Mouse (Mus musculus): ENCODE measurements around the gene Ovol2. TPM values are rescaled to one million over a fixed set of nuclear protein-coding genes. Genes with fewer than 3 reads are reported as not detected.

Gene Ovol2
- total and polyA plus RNA-seq, 2 experiments from 2014 or later, result 0.23 TPM; not detected in 1

GRCm38 (mm10) chr2:144279742-144280141 is 52.2 kb downstream of the Ovol2 start:
- H3K36me3 ChIP-seq (ENCODE audit: insufficient read depth), result peaks cover 7% of the 10 kb centered on the region
- ATAC-seq, result no peak
- no peak overlapping the region for H3K27ac ChIP-seq (ENCODE audit: low read depth, low read length)
- no peaks in the 10 kb centered on the region for H3K9me3 ChIP-seq (ENCODE audit: low read length)
- no peak for TF ChIP-seq CTCF (IDR thresholded peaks at IDR 0.05; ENCODE audit: low read depth)
- no peak overlapping the region for H3K9ac ChIP-seq
- no peak overlapping the region for H3K4me2 ChIP-seq (ENCODE audit: low read depth)
- DNase-seq, result no peak
- no peak overlapping the region for H3K4me3 ChIP-seq (ENCODE audit: low read depth, low read length)
- 59% methylated on average over 5 of the region's 5 CpGs for WGBS
- no peaks in the 10 kb centered on the region for H3K27me3 ChIP-seq (ENCODE audit: insufficient read depth, low read length)
- no peaks in the 10 kb centered on the region for H3K4me1 ChIP-seq (ENCODE audit: insufficient read depth)

GRCm38 (mm10) chr2:144276885-144277284 is 55.1 kb downstream of the Ovol2 start:
- no peak for DNase-seq
- H3K4me3 ChIP-seq (ENCODE audit: low read depth, low read length), result no peak overlapping the region
- peaks cover 7% of the 10 kb centered on the region for H3K36me3 ChIP-seq (ENCODE audit: insufficient read depth)
- no peak for TF ChIP-seq CTCF (IDR thresholded peaks at IDR 0.05; ENCODE audit: low read depth)
- no peak for ATAC-seq
- H3K27ac ChIP-seq (ENCODE audit: low read depth, low read length), result no peak overlapping the region
- no peak overlapping the region for H3K9ac ChIP-seq
- H3K27me3 ChIP-seq (ENCODE audit: insufficient read depth, low read length), result no peaks in the 10 kb centered on the region
- no peak overlapping the region for H3K4me2 ChIP-seq (ENCODE audit: low read depth)
- H3K9me3 ChIP-seq (ENCODE audit: low read length), result no peaks in the 10 kb centered on the region
- 90% methylated on average over 3 of the region's 3 CpGs for WGBS
- no peaks in the 10 kb centered on the region for H3K4me1 ChIP-seq (ENCODE audit: insufficient read depth)

GRCm38 (mm10) chr2:144274741-144275140 is 57.2 kb downstream of the Ovol2 start:
- Histone ChIP-seq H3K36me3 (ENCODE audit: insufficient read depth) (peaks cover 6% of the 10 kb centered on the region), H3K27me3 (ENCODE audit: insufficient read depth, low read length) (no peaks in the 10 kb centered on the region), H3K9me3 (ENCODE audit: low read length) (no peaks in the 10 kb centered on the region), H3K4me1 (ENCODE audit: insufficient read depth) (no peaks in the 10 kb centered on the region), H3K4me2 (ENCODE audit: low read depth) (no peak overlapping the region), H3K9ac (no peak overlapping the region), H3K27ac (ENCODE audit: low read depth, low read length) (no peak overlapping the region), H3K4me3 (ENCODE audit: low read depth, low read length) (no peak overlapping the region)
- no peak for DNase-seq
- WGBS, result 69% methylated on average over 8 of the region's 8 CpGs
- TF ChIP-seq CTCF (IDR thresholded peaks at IDR 0.05; ENCODE audit: low read depth), result no peak
- ATAC-seq, result no peak

GRCm38 (mm10) chr2:144272088-144272487 is 59.9 kb downstream of the Ovol2 start:
- ATAC-seq, result no peak
- H3K36me3 ChIP-seq (ENCODE audit: insufficient read depth), result no peaks in the 10 kb centered on the region
- no peak for TF ChIP-seq CTCF (IDR thresholded peaks at IDR 0.05; ENCODE audit: low read depth)
- whole genome bisulfite sequencing, result 91% methylated on average over 12 of the region's 12 CpGs
- peaks cover 14% of the 10 kb centered on the region for H3K4me1 ChIP-seq (ENCODE audit: insufficient read depth)
- H3K27ac ChIP-seq (ENCODE audit: low read depth, low read length), result no peak overlapping the region
- DNase-seq, result no peak
- no peaks in the 10 kb centered on the region for H3K9me3 ChIP-seq (ENCODE audit: low read length)
- no peak overlapping the region for H3K4me2 ChIP-seq (ENCODE audit: low read depth)
- no peak overlapping the region for H3K4me3 ChIP-seq (ENCODE audit: low read depth, low read length)
- no peak overlapping the region for H3K9ac ChIP-seq
- no peaks in the 10 kb centered on the region for H3K27me3 ChIP-seq (ENCODE audit: insufficient read depth, low read length)

- peak within 1 kb of the TSS; percentile 65 for H3K4me2 ChIP-seq (ENCODE audit: low read depth)
- WGBS, result 4% methylated on average over 82 of the region's 93 CpGs
- H3K4me3 ChIP-seq (ENCODE audit: low read depth, low read length), result peak within 1 kb of the TSS; percentile 88
- peak within 1 kb of the TSS; percentile 91 for H3K27ac ChIP-seq (ENCODE audit: low read depth, low read length)
- no peaks in the 10 kb centered on the region for H3K27me3 ChIP-seq (ENCODE audit: insufficient read depth, low read length)
- no peaks in the 10 kb centered on the region for H3K36me3 ChIP-seq (ENCODE audit: insufficient read depth)
- ATAC-seq, result peak; percentile 99
- peak; percentile 97 for DNase-seq
- peak within 1 kb of the TSS; percentile 94 for H3K9ac ChIP-seq
- H3K4me1 ChIP-seq (ENCODE audit: insufficient read depth), result peaks cover 14% of the 10 kb centered on the region
- no peaks in the 10 kb centered on the region for H3K9me3 ChIP-seq (ENCODE audit: low read length)
- no peak for TF ChIP-seq CTCF (IDR thresholded peaks at IDR 0.05; ENCODE audit: low read depth)
Observed at GRCm38 (mm10) chr2:144270507-144271420, 61.2 kb downstream of the Ovol2 start, which contains the start of the genes Mgme1 and Snx5. Gene Mgme1 (plus strand): TSS chr2:144270663. Gene Snx5 (minus strand): TSS chr2:144270906.

- Histone ChIP-seq H3K27me3 (ENCODE audit: insufficient read depth, low read length) (no peaks in the 10 kb centered on the region), H3K9me3 (ENCODE audit: low read length) (no peaks in the 10 kb centered on the region), H3K27ac (ENCODE audit: low read depth, low read length) (peak overlapping the region; percentile 91), H3K4me1 (ENCODE audit: insufficient read depth) (peaks cover 14% of the 10 kb centered on the region), H3K4me2 (ENCODE audit: low read depth) (peak overlapping the region; percentile 65), H3K4me3 (ENCODE audit: low read depth, low read length) (peak overlapping the region; percentile 88), H3K9ac (peak overlapping the region; percentile 94), H3K36me3 (ENCODE audit: insufficient read depth) (no peaks in the 10 kb centered on the region)
- under 1% methylated on average over 26 of the region's 33 CpGs for WGBS
- ATAC-seq (no peak; the same call in 1 of the 2 replicates), DNase-seq (no peak)
- no peak for TF ChIP-seq CTCF (IDR thresholded peaks at IDR 0.05; ENCODE audit: low read depth)
Observed at GRCm38 (mm10) chr2:144269679-144270475, 62.1 kb downstream of the Ovol2 start.
